Mouse (Mus musculus): ENCODE data around the gene Mdc1. TPM values are rescaled to one million over a fixed set of nuclear protein-coding genes. Genes with fewer than 3 reads are reported as not detected.

Mdc1 gene
- polyA plus RNA-seq, 1 experiment from 2014 or later: 2.8 TPM

DNA sequence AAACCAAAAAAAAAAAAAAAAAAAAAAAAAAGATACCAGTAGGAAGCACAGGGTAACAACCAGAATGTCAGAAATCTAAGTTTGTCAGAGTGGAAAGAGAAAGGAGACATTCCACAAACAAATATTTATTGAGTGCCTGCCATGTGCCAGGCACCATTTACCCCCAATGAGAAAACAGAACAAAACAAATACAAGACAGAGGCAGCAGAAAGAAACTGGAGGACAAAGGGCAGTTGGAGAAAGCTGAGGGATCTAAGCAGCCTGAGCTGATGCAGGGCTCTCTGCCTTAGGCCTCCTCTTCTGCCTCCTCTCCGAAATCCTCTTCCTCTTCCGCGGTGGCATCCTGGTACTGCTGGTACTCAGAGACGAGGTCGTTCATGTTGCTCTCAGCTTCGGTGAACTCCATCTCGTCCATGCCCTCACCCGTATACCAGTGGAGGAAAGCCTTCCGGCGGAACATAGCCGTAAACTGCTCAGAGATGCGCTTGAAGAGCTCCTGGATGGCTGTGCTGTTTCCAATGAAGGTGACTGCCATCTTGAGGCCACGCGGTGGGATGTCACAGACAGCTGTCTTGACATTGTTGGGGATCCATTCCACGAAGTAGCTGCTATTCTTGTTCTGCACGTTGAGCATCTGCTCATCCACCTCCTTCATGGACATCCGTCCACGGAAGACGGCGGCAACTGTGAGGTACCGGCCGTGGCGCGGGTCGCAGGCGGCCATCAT, 6.5 kb upstream of the Mdc1 start:
- DNase-seq (ENCODE audit: low spot score): no peak
- H3K4me2 ChIP-seq (replicated peaks; ENCODE audit: low read depth, low read length): no peak overlapping the region; the same call in 1 of the 2 replicates
- TF ChIP-seq CTCF (IDR thresholded peaks at IDR 0.05): peak; percentile 35
- TF ChIP-seq EP300 (IDR thresholded peaks at IDR 0.05): no peak
- ATAC-seq: no peak
- H3K9ac ChIP-seq (replicated peaks; ENCODE audit: low read depth): no peak overlapping the region
- 58% methylated on average over 26 of the region's 26 CpGs for WGBS
- peaks cover 36% of the 10 kb centered on the region for H3K36me3 ChIP-seq (ENCODE audit: insufficient read depth, low read length)
- peaks cover 5% of the 10 kb centered on the region; the same call in 1 of the 2 replicates for H3K4me1 ChIP-seq (ENCODE audit: insufficient read depth, low read depth, low read length)
- H3K9me3 ChIP-seq (ENCODE audit: low read length): no peaks in the 10 kb centered on the region
- no peak overlapping the region for H3K4me3 ChIP-seq (ENCODE audit: low read depth, low read length)
- no peaks in the 10 kb centered on the region for H3K27me3 ChIP-seq (replicated peaks; ENCODE audit: insufficient read depth, low read length)
- no peak overlapping the region for H3K27ac ChIP-seq (ENCODE audit: low read length)

DNA sequence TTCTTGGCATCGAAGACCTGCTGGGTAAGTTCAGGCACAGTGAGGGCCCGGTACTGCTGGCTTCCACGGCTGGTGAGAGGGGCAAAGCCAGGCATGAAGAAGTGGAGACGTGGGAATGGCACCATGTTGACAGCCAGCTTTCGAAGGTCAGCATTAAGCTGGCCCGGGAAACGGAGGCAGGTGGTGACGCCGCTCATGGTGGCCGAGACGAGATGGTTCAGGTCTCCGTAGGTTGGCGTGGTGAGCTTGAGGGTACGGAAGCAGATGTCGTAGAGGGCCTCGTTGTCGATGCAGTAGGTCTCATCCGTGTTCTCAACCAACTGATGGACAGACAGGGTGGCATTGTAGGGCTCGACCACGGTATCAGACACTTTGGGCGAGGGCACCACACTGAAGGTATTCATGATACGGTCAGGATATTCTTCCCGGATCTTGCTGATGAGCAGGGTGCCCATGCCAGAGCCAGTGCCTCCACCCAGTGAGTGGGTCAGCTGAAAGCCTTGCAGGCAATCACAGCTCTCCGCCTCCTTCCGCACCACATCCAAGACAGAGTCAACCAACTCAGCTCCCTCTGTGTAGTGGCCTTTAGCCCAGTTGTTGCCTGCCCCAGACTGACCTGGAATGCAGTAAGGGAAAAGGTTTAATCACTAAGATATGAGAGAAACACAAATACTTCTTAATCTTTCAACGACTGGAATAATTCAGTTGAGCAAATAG, 5.7 kb upstream of the Mdc1 start:
- H3K4me3 ChIP-seq (ENCODE audit: low read depth, low read length): no peak overlapping the region
- no peak for DNase-seq (ENCODE audit: low spot score)
- peaks cover 36% of the 10 kb centered on the region for H3K36me3 ChIP-seq (ENCODE audit: insufficient read depth, low read length)
- no peak overlapping the region; the same call in 1 of the 2 replicates for H3K4me2 ChIP-seq (replicated peaks; ENCODE audit: low read depth, low read length)
- WGBS: 51% methylated on average over 26 of the region's 26 CpGs
- no peak for ATAC-seq
- H3K4me1 ChIP-seq (ENCODE audit: insufficient read depth, low read depth, low read length): peaks cover 5% of the 10 kb centered on the region; the same call in 1 of the 2 replicates
- H3K9ac ChIP-seq (replicated peaks; ENCODE audit: low read depth): no peak overlapping the region
- no peak for TF ChIP-seq CTCF (IDR thresholded peaks at IDR 0.05)
- no peak for TF ChIP-seq EP300 (IDR thresholded peaks at IDR 0.05)
- H3K27ac ChIP-seq (ENCODE audit: low read length): no peak overlapping the region
- H3K9me3 ChIP-seq (ENCODE audit: low read length): no peaks in the 10 kb centered on the region
- H3K27me3 ChIP-seq (replicated peaks; ENCODE audit: insufficient read depth, low read length): no peaks in the 10 kb centered on the region

DNA sequence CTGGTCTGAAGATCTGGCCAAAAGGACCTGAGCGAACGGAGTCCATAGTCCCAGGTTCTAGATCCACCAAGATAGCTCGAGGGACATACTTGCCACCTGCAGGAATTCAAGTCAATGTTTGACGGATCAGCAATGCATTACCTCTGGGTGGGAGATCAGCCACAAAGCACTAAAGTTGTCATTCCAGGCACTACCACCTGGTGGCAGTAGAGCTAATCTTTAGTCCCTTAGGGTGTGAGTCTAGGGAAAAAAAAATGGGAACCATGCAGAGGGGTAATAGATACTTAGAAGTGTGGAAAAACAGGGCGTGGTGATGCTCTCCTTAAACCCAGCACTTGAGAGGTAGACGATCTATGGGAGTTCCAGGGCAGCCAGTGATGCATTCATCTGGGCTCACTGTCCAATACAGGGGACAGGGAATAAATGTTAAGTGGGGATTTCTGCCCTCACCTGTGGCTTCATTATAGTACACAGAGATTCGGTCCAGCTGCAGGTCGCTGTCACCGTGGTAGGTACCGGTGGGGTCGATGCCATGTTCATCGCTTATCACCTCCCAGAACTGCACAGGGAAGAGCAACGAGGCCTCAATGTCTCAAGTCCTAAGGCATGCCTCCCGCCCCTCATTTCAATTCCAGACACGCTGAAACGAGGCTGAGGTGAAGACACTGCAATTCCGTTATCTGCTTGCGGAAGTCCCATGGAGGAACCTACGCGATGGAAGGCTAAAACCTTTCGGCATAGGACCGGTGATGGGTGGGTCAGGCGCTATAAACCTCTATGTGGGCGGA, 4.9 kb upstream of the Mdc1 start:
- peak; percentile 94 for DNase-seq (ENCODE audit: low spot score)
- H3K4me2 ChIP-seq (replicated peaks; ENCODE audit: low read depth, low read length): peak overlapping the region; percentile 89
- 7% methylated on average over 24 of the region's 24 CpGs for WGBS
- peak overlapping the region; percentile 61 for H3K4me3 ChIP-seq (ENCODE audit: low read depth, low read length)
- TF ChIP-seq EP300 (IDR thresholded peaks at IDR 0.05): no peak
- peak; percentile 91 for TF ChIP-seq CTCF (IDR thresholded peaks at IDR 0.05)
- peaks cover 30% of the 10 kb centered on the region for H3K36me3 ChIP-seq (ENCODE audit: insufficient read depth, low read length)
- H3K9ac ChIP-seq (replicated peaks; ENCODE audit: low read depth): peak overlapping the region; percentile 74
- H3K4me1 ChIP-seq (ENCODE audit: insufficient read depth, low read depth, low read length): peaks cover 5% of the 10 kb centered on the region; the same call in 1 of the 2 replicates
- no peaks in the 10 kb centered on the region for H3K9me3 ChIP-seq (ENCODE audit: low read length)
- no peaks in the 10 kb centered on the region for H3K27me3 ChIP-seq (replicated peaks; ENCODE audit: insufficient read depth, low read length)
- ATAC-seq: no peak
- peak overlapping the region; percentile 90 for H3K27ac ChIP-seq (ENCODE audit: low read length)

DNA sequence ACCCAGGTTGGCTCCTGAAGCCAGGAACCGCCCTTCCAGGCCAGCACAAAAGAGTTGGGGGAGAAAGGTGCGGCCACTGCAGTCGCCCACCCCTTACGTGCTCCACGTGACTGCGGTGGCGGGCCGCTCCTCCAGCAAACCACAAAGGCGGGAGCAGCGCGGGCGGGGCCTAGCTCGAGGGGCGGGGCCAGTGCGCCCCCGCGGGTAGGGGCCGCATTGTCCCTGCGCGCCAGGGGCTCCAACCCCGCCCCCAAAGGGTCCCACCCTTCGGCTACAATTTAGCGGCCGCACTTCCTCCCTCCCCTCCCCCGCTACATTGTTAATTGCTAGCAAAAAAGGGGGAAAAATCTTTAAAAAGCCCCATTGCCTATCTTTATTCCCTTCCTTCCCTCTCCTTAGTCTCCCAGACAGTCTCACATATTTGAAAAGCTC, 4.3 kb upstream of the Mdc1 start:
- H3K4me1 ChIP-seq (ENCODE audit: insufficient read depth, low read depth, low read length): peaks cover 9% of the 10 kb centered on the region; the same call in 1 of the 2 replicates
- WGBS: 1% methylated on average over 21 of the region's 25 CpGs
- TF ChIP-seq EP300 (IDR thresholded peaks at IDR 0.05) (no peak), CTCF (IDR thresholded peaks at IDR 0.05) (no peak)
- ATAC-seq (peak; percentile 15), DNase-seq (ENCODE audit: low spot score) (peak; percentile 80)
- H3K9me3 ChIP-seq (ENCODE audit: low read length): no peaks in the 10 kb centered on the region
- peak overlapping the region; percentile 89 for H3K4me2 ChIP-seq (replicated peaks; ENCODE audit: low read depth, low read length)
- no peaks in the 10 kb centered on the region for H3K27me3 ChIP-seq (replicated peaks; ENCODE audit: insufficient read depth, low read length)
- H3K9ac ChIP-seq (replicated peaks; ENCODE audit: low read depth): peak overlapping the region; percentile 74
- peaks cover 30% of the 10 kb centered on the region for H3K36me3 ChIP-seq (ENCODE audit: insufficient read depth, low read length)
- H3K4me3 ChIP-seq (ENCODE audit: low read depth, low read length): peak overlapping the region; percentile 61
- peak overlapping the region; percentile 90 for H3K27ac ChIP-seq (ENCODE audit: low read length)

DNA sequence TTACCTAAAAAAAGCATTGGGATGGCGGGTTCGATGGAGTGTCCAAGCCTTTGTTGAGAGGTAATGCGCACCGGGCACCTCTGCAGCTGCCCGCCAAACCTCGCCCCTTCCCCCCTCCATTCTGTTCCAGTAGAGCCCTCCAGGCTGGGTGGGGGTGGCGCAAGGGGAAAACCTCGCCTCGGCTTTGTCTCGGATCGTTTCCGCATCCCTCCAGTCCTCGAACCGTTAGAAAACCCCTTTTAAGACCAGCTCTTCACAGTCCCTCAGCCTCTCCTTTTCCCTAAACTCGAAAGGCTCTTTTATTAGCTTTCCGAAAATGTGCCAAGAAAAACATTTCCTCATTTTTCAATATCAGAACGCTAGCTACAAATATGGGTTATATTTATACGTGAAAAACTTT, 3.8 kb upstream of the Mdc1 start:
- no peaks in the 10 kb centered on the region for H3K9me3 ChIP-seq (ENCODE audit: low read length)
- peaks cover 11% of the 10 kb centered on the region; the same call in 1 of the 2 replicates for H3K4me1 ChIP-seq (ENCODE audit: insufficient read depth, low read depth, low read length)
- DNase-seq (ENCODE audit: low spot score) (peak; percentile 64), ATAC-seq (0 out of 2 replicates have a peak, but pooled peaks have one; percentile 2)
- H3K36me3 ChIP-seq (ENCODE audit: insufficient read depth, low read length): peaks cover 28% of the 10 kb centered on the region
- peak overlapping the region; percentile 89 for H3K4me2 ChIP-seq (replicated peaks; ENCODE audit: low read depth, low read length)
- TF ChIP-seq EP300 (IDR thresholded peaks at IDR 0.05) (no peak), CTCF (IDR thresholded peaks at IDR 0.05) (no peak)
- no peaks in the 10 kb centered on the region for H3K27me3 ChIP-seq (replicated peaks; ENCODE audit: insufficient read depth, low read length)
- peak overlapping the region; percentile 90 for H3K27ac ChIP-seq (ENCODE audit: low read length)
- WGBS: under 1% methylated on average over 18 of the region's 18 CpGs
- peak overlapping the region; percentile 61 for H3K4me3 ChIP-seq (ENCODE audit: low read depth, low read length)
- H3K9ac ChIP-seq (replicated peaks; ENCODE audit: low read depth): peak overlapping the region; percentile 74

Data from lung, postnatal 0 days (tissue).